Mouse (Mus musculus): ENCODE results near the gene Tmem120b. TPM values are rescaled to one million over a fixed set of nuclear protein-coding genes. Genes with fewer than 3 reads are reported as not detected.

Gene Tmem120b
- polyA plus RNA-seq, 1 experiment = 10.4 TPM

DNA sequence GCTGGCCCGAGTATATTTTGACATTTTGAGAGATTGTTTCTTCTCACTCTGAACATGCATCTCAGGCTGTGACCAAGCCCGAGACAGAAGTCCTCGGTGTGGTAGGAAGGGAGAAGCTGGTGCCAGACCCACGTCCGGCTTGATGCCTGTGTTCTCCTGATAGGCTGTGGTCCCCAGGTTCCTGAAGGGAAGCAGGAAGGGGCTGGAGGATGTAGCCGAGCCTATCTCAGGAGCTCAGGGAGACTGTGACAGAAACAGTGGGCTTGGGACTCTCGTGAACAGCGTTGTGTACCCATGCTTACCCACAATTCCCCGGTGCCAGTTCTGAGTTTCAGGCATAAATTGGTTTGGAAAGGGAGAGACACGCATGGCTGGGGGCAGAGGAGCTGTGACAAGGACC is 50.6 kb downstream of the Tmem120b start:
- Histone ChIP-seq H3K79me2 (ENCODE audit: control insufficient read depth, insufficient read depth) (no peaks in the 10 kb centered on the region), H3K79me3 (ENCODE audit: low read depth) (no peaks in the 10 kb centered on the region)
- TF ChIP-seq FOSL1 (IDR thresholded peaks at IDR 0.05; ENCODE audit: insufficient read depth, low read length, poor library complexity, severe bottlenecking) = no peak
- TF ChIP-seq CEBPB (IDR thresholded peaks at IDR 0.05; ENCODE audit: low read depth) = no peak
- no peak for TF ChIP-seq MYOG (IDR thresholded peaks at IDR 0.05; ENCODE audit: control insufficient read depth, extremely low read depth, insufficient read length)
- no peak for TF ChIP-seq MYOD1 (IDR thresholded peaks at IDR 0.05; ENCODE audit: control insufficient read depth, insufficient read length, low read depth)
- no peak for TF ChIP-seq MAX (IDR thresholded peaks at IDR 0.05)
- TF ChIP-seq USF1 (IDR thresholded peaks at IDR 0.05; ENCODE audit: low read depth) = no peak
- no peak for TF ChIP-seq CTCF (IDR thresholded peaks at IDR 0.05; ENCODE audit: control insufficient read depth, insufficient read depth, insufficient read length)

DNA sequence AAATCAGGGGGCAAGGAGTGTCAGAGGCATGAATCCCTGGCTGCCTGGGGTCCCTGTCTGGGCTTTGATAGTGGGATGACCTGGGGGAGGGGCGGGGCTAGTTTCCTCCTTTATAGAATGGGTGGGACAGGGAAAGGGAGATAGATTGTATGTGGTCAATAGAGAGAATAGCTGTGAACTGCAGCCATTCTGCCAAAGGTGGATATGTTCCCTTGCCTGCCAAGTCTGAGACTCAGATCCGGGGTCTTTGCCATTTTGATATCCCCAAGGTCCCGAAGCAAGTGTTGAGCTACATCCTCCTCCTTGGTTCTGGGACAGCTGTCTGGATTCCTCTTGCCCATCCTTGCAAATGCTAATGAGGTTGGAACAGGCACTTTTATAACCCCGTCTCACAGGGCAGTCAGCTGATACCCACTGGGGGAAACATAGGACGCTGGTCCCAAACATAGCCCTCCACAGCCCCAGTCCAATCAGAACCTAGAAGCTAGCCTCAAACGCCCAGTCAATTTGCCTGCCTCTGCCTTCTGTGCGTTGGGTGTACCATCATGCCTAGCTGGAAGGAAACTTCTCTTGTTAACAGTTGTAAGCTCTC is 52.5 kb downstream of the Tmem120b start:
- Histone ChIP-seq H3K79me2 (ENCODE audit: control insufficient read depth, insufficient read depth) (no peaks in the 10 kb centered on the region), H3K27me3 (ENCODE audit: control insufficient read depth, insufficient read depth, insufficient read length) (no peaks in the 10 kb centered on the region), H3K79me3 (ENCODE audit: low read depth) (no peaks in the 10 kb centered on the region), H3K36me3 (ENCODE audit: control insufficient read depth, insufficient read depth) (no peaks in the 10 kb centered on the region), H3K4me3 (ENCODE audit: insufficient read depth, poor library complexity, severe bottlenecking) (no peak overlapping the region), H3ac (ENCODE audit: control insufficient read depth, insufficient read length, low read depth) (no peak overlapping the region)
- TF ChIP-seq CTCF (IDR thresholded peaks at IDR 0.05; ENCODE audit: control insufficient read depth, insufficient read depth, insufficient read length) (no peak), CEBPB (IDR thresholded peaks at IDR 0.05; ENCODE audit: low read depth) (no peak), FOSL1 (IDR thresholded peaks at IDR 0.05; ENCODE audit: insufficient read depth, low read length, poor library complexity, severe bottlenecking) (no peak), MYOG (IDR thresholded peaks at IDR 0.05; ENCODE audit: control insufficient read depth, extremely low read depth, insufficient read length) (no peak), USF1 (IDR thresholded peaks at IDR 0.05; ENCODE audit: low read depth) (no peak), MYOD1 (IDR thresholded peaks at IDR 0.05; ENCODE audit: control insufficient read depth, insufficient read length, low read depth) (no peak), MAX (IDR thresholded peaks at IDR 0.05) (no peak)

More for the DNA sequence above, 50.6 kb downstream of the Tmem120b start:
- no peaks in the 10 kb centered on the region for H3K27me3 ChIP-seq (ENCODE audit: control insufficient read depth, insufficient read depth, insufficient read length)
- H3ac ChIP-seq (ENCODE audit: control insufficient read depth, insufficient read length, low read depth) = no peak overlapping the region
- no peak overlapping the region for H3K4me3 ChIP-seq (ENCODE audit: insufficient read depth, poor library complexity, severe bottlenecking)
- H3K36me3 ChIP-seq (ENCODE audit: control insufficient read depth, insufficient read depth) = no peaks in the 10 kb centered on the region

GRCm38 (mm10) chr5:123122181-123122580 is 54.0 kb downstream of the Tmem120b start:
- TF ChIP-seq FOSL1 (IDR thresholded peaks at IDR 0.05; ENCODE audit: insufficient read depth, low read length, poor library complexity, severe bottlenecking) (no peak), MYOD1 (IDR thresholded peaks at IDR 0.05; ENCODE audit: control insufficient read depth, insufficient read length, low read depth) (peak; percentile 25), CTCF (IDR thresholded peaks at IDR 0.05; ENCODE audit: control insufficient read depth, insufficient read depth, insufficient read length) (peak; percentile 1), USF1 (IDR thresholded peaks at IDR 0.05; ENCODE audit: low read depth) (no peak)
- Histone ChIP-seq H3K79me2 (ENCODE audit: control insufficient read depth, insufficient read depth) (no peaks in the 10 kb centered on the region), H3K4me3 (ENCODE audit: insufficient read depth, poor library complexity, severe bottlenecking) (no peak overlapping the region)

GRCm38 (mm10) chr5:123125105-123125504 is 56.9 kb downstream of the Tmem120b start:
- Histone ChIP-seq H3K36me3 (ENCODE audit: control insufficient read depth, insufficient read depth) (no peaks in the 10 kb centered on the region), H3K79me2 (ENCODE audit: control insufficient read depth, insufficient read depth) (no peaks in the 10 kb centered on the region), H3K4me3 (ENCODE audit: insufficient read depth, poor library complexity, severe bottlenecking) (no peak overlapping the region), H3K79me3 (ENCODE audit: low read depth) (no peaks in the 10 kb centered on the region), H3ac (ENCODE audit: control insufficient read depth, insufficient read length, low read depth) (no peak overlapping the region), H3K27me3 (ENCODE audit: control insufficient read depth, insufficient read depth, insufficient read length) (no peaks in the 10 kb centered on the region)
- no peak for TF ChIP-seq CTCF (IDR thresholded peaks at IDR 0.05; ENCODE audit: control insufficient read depth, insufficient read depth, insufficient read length)
- no peak for TF ChIP-seq MAX (IDR thresholded peaks at IDR 0.05)
- no peak for TF ChIP-seq CEBPB (IDR thresholded peaks at IDR 0.05; ENCODE audit: low read depth)
- TF ChIP-seq USF1 (IDR thresholded peaks at IDR 0.05; ENCODE audit: low read depth) = no peak
- TF ChIP-seq FOSL1 (IDR thresholded peaks at IDR 0.05; ENCODE audit: insufficient read depth, low read length, poor library complexity, severe bottlenecking) = no peak
- TF ChIP-seq MYOG (IDR thresholded peaks at IDR 0.05; ENCODE audit: control insufficient read depth, extremely low read depth, insufficient read length) = no peak
- TF ChIP-seq MYOD1 (IDR thresholded peaks at IDR 0.05; ENCODE audit: control insufficient read depth, insufficient read length, low read depth) = no peak

More at GRCm38 (mm10) chr5:123122181-123122580, 54.0 kb downstream of the Tmem120b start:
- Histone ChIP-seq H3ac (ENCODE audit: control insufficient read depth, insufficient read length, low read depth) (no peak overlapping the region), H3K36me3 (ENCODE audit: control insufficient read depth, insufficient read depth) (no peaks in the 10 kb centered on the region), H3K79me3 (ENCODE audit: low read depth) (no peaks in the 10 kb centered on the region), H3K27me3 (ENCODE audit: control insufficient read depth, insufficient read depth, insufficient read length) (no peaks in the 10 kb centered on the region)

DNA sequence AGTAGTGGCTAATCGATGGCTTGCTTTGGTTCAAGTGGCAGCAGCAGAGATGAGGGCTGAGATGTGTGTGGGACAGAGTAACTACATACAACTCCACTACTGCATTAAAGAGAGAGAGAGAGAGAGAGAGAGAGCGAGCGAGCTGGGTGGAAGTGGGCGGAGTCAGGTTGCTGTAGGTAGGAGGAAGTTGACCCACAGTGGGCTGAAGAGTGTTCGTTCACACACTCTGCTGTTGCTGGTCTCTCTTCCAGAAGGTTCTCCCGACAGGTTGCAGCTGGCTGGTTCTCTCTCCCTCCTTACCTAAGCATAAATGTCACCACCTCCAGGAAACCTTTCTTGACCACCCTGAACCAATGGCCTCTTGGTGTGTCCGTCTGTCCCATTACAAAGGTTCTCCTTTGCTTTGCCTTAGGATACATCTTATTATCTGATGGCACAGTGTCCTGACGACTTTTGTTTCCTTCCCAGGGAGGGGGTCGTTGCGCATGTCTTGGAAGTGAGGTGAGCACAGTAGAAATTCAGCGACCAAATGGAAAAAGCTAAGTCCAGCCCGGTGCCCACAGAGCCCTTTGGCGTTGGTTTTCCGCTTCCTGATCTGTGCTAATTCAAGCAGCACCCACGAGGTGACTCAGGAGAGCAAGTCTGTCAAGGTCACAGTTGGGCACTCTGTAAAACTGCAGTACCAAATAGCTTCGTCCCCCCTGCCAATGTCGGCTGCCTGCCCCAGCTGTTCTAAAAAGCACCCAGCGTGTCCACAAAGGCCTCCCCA is 57.6 kb downstream of the Tmem120b start:
- Histone ChIP-seq H3K79me3 (ENCODE audit: low read depth) (no peaks in the 10 kb centered on the region), H3K36me3 (ENCODE audit: control insufficient read depth, insufficient read depth) (no peaks in the 10 kb centered on the region), H3K79me2 (ENCODE audit: control insufficient read depth, insufficient read depth) (no peaks in the 10 kb centered on the region), H3K4me3 (ENCODE audit: insufficient read depth, poor library complexity, severe bottlenecking) (no peak overlapping the region), H3K27me3 (ENCODE audit: control insufficient read depth, insufficient read depth, insufficient read length) (no peaks in the 10 kb centered on the region), H3ac (ENCODE audit: control insufficient read depth, insufficient read length, low read depth) (no peak overlapping the region)
- no peak for TF ChIP-seq MYOG (IDR thresholded peaks at IDR 0.05; ENCODE audit: control insufficient read depth, extremely low read depth, insufficient read length)
- TF ChIP-seq MAX (IDR thresholded peaks at IDR 0.05) = no peak
- TF ChIP-seq CEBPB (IDR thresholded peaks at IDR 0.05; ENCODE audit: low read depth) = no peak
- no peak for TF ChIP-seq USF1 (IDR thresholded peaks at IDR 0.05; ENCODE audit: low read depth)
- no peak for TF ChIP-seq CTCF (IDR thresholded peaks at IDR 0.05; ENCODE audit: control insufficient read depth, insufficient read depth, insufficient read length)
- TF ChIP-seq MYOD1 (IDR thresholded peaks at IDR 0.05; ENCODE audit: control insufficient read depth, insufficient read length, low read depth) = no peak
- no peak for TF ChIP-seq FOSL1 (IDR thresholded peaks at IDR 0.05; ENCODE audit: insufficient read depth, low read length, poor library complexity, severe bottlenecking)
